Mouse (Mus musculus) ES-CJ7 (cell line): ENCODE results near the gene Lyar.

Experiments used
- DNase-seq: peaks from one replicate; pipeline ENCODE4 v3.0.0; 2011; ENCODE audit warnings: low read depth, low spot score

The Lyar gene

GRCm38 (mm10) chr5:38255644-38256043 lies 35.4 kb downstream of the Lyar start:
- no peak for DNase-seq

- DNase-seq = no peak
Measured at GRCm38 (mm10) chr5:38256551-38256950, 36.3 kb downstream of the Lyar start.

- DNase-seq = no peak
Measured at GRCm38 (mm10) chr5:38258034-38258772, 37.9 kb downstream of the Lyar start.

GRCm38 (mm10) chr5:38258773-38259146 lies 38.5 kb downstream of the Lyar start:
- DNase-seq = no peak

GRCm38 (mm10) chr5:38259455-38260106 lies 39.3 kb downstream of the Lyar start:
- no peak for DNase-seq

GRCm38 (mm10) chr5:38260107-38260682 lies 39.9 kb downstream of the Lyar start, which contains the start of gene Tmem128:
Gene Tmem128 (plus strand): TSS chr5:38260185.
- peak; percentile 19 for DNase-seq

- DNase-seq = no peak
Measured at GRCm38 (mm10) chr5:38270942-38271341, 50.7 kb downstream of the Lyar start.

- no peak for DNase-seq
Measured at GRCm38 (mm10) chr5:38273831-38274230, 53.6 kb downstream of the Lyar start.

- DNase-seq = peak; percentile 75
Measured at GRCm38 (mm10) chr5:38275771-38276170, 55.5 kb downstream of the Lyar start, which contains the start of gene Otop1. Gene Otop1 (plus strand): TSS chr5:38275972.

GRCm38 (mm10) chr5:38276451-38276850 lies 56.2 kb downstream of the Lyar start:
- DNase-seq = no peak

- peak; percentile 31 for DNase-seq
Measured at GRCm38 (mm10) chr5:38277098-38277866, 57.0 kb downstream of the Lyar start.

- peak; percentile 33 for DNase-seq
Measured at GRCm38 (mm10) chr5:38277936-38278600, 57.8 kb downstream of the Lyar start.

GRCm38 (mm10) chr5:38280075-38280474 lies 59.8 kb downstream of the Lyar start:
- no peak for DNase-seq
